Mouse (Mus musculus): Measurements from ENCODE around the gene Dennd1c.

Dennd1c gene

DNA sequence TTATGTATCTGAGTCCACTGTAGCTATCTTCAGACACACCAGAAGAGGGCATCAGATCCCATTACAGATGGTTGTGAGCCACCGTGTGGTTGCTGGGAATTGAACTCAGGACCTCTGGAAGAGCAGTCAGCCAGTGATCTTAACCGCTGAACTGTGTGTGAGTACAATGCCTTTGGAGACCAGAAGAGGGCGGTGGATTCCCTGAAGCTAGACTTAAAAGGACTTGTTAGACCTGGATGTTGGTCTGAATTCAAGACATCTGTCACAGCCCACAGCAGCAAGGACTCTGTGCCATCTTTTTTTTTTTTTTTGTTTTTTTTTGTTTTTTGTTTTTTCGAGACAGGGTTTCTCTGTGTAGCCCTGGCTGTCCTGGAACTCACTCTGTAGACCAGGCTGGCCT, 26.6 kb downstream of the Dennd1c start:
- DNase-seq (ENCODE audit: inconsistent age in 2 of 2, low spot score in 1 of 2): peak in 1 of 2 experiments; percentile 32

GRCm38 (mm10) chr17:57048816-57049215, 29.5 kb downstream of the Dennd1c start:
- no peak for DNase-seq (ENCODE audit: inconsistent age in 2 of 2, low spot score in 1 of 2)

DNA sequence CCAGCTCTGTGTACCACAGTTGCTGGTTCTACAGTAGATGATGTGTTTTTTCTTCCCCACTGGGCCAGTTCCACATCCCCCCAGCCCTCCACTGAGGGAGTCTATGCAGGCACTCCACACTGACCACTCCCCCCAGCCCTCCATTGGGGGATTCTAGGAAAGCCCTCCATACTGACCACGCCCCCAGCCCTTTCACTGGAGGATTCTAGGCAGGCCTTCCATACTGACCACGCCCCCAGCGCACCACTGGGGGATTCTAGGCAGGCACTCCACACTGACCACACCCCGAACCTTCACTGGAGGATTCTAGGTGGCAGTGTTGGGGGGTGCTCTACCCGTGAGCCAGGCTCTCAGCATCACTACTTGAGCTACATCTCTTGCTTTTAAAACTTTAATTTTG, 30.9 kb downstream of the Dennd1c start:
- peak in 1 of 2 experiments; percentile 22 for DNase-seq (ENCODE audit: inconsistent age in 2 of 2, low spot score in 1 of 2)

DNA sequence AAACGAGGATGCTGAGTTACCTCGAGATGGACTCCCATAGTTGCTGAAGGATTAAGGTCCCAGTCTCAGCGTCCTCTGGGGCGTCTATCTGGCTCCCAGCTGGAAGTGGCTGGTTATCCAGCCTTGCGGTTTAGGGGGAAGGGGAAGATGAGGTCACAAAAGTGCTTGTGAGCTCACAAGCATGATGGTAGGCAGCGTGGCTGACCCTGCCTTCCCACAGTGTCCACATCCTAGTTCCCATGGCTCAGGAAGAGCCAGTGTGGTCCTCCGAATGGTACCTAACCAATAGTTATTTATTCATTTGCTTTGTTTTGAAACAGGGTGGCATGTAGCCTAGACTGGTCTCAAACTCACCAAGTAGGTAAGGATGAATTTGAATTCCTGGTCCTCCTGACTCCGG, 36.8 kb downstream of the Dennd1c start, which contains the start of gene Slc25a41:
TSS of gene Slc25a41 (minus strand) at position 101 of the 400 bp plus-strand sequence.
- no peak for DNase-seq (ENCODE audit: inconsistent age in 2 of 2, low spot score in 1 of 2)

DNA sequence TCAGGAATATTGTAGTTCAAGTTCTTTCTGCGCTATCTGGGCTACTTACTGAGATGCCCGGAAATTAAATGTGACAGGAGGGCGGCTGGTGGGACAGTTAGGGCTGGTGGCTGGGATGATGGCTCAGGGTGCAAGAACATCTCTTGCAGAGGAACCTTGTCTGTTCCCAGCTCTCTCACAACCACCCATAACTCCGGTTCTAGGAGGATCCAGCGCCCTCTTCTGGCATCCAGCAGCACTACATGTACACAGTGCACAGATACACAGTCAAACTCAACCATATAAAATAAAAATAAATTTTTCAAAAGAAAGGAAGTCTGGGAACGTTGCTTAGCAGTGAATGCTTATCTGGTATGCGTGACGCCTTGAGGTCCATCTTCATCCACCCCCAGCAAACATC, 39.3 kb downstream of the Dennd1c start:
- no peak for DNase-seq (ENCODE audit: inconsistent age in 2 of 2, low spot score in 1 of 2)

GRCm38 (mm10) chr17:57032854-57033253, 45.5 kb downstream of the Dennd1c start:
- peak in 1 of 2 experiments; percentile 46 for DNase-seq (ENCODE audit: inconsistent age in 2 of 2, low spot score in 1 of 2)

DNA sequence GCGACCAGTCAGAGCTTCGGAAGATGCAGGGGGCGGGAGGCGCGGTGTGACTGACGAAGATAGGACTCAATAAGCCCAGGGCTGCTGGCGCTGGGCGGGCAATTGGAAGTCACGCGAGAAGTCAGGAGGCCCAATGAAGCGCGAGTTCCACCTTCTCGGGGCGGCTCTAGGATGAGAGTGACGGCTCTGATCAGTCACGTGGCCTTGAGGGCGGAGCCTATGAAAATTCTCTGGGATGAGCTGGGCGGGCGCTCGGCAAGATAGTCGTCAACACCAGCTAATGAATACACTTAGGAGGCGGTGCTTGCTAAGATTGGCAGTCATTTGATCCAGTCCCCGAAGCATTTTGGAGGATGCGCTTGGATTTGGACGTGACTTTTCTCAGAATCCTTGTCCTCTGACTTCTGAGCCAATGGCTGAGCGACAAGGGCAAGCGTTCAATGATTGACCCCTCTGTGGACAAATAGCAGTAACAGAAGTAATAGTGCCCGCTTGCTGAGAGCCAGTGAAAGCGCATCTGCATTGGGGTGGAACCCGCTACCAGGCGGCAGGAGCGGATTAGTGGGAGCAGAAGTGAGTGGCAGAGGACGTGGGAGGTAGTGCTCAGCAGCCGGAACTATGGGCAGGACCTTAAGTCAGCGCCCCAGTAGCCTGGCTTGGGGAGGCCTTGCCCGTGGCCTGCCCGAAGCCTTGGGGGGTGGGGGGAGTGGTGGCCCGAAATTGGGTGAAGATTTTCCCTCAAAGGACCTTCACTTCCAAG, 46.5 kb downstream of the Dennd1c start:
- peak; percentile 100 for DNase-seq (ENCODE audit: inconsistent age in 2 of 2, low spot score in 1 of 2)

DNA sequence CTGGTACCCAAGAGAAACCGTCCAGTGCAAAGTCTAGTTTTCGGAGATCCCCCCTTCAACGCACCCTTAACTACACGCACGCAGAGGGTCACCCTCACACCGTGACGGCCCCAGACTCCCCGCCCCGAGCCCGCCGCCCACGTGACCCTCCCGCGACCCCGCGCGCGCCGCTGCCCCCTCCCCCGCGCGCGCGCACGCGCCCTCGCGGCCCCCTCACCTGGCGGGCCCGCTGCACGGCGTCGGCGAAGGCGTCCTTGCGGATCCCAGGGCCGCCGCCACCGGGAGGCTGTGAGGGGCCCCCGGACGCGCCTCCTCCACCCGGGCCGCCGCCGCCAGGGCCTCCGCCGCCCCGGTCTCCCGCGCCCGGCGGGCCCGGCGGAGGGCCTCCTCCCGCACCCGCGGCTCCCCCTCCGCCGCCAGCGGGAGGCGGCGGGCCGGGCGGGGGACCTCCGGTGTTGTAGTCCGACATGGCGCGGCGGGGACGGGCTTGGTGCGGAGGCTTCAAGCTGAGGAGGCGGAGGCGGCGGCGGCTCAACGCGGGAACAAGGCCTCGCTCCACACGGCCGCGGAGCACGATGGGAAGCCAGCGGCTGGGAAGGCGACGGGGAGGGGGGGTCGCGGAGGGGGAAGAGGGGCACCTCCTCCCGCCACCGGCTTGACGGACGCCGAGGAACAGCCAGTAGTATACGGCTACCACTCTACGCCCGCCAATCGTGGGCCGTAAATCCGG, 47.2 kb downstream of the Dennd1c start, which contains the start of gene Khsrp:
TSS of gene Khsrp (minus strand) at position 592 of the 730 bp plus-strand sequence.
- DNase-seq (ENCODE audit: inconsistent age in 2 of 2, low spot score in 1 of 2): peak in 1 of 2 experiments; percentile 66

DNA sequence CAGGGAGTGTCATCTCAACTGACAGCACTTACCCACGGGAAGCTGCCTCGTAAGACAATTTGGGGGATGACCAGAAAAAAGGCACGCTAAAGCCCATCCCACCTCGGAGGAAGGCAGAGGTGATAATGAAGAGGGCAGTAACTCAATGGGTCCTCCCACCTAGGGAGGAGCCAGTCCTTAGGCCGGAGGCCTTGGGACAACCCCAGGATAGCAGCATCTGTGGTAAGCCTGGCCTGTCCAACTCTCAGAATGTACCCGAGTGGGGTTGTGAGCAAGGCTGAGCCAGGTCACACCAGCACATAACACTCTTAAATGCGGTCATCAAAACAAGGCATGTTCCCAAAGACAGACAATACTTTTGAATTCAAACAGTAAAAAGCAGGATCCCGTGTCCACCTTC, 48.6 kb downstream of the Dennd1c start:
- DNase-seq (ENCODE audit: inconsistent age in 2 of 2, low spot score in 1 of 2): peak; percentile 45 to 69

GRCm38 (mm10) chr17:57027471-57027870, 50.8 kb downstream of the Dennd1c start:
- no peak for DNase-seq (ENCODE audit: inconsistent age in 2 of 2, low spot score in 1 of 2)

GRCm38 (mm10) chr17:57020960-57021359, 57.4 kb downstream of the Dennd1c start:
- DNase-seq (ENCODE audit: inconsistent age in 2 of 2, low spot score in 1 of 2): no peak

GRCm38 (mm10) chr17:57019693-57020092, 58.6 kb downstream of the Dennd1c start:
- no peak for DNase-seq (ENCODE audit: inconsistent age in 2 of 2, low spot score in 1 of 2)
